Mouse (Mus musculus) R1 (cell line): ENCODE data around the gene Cenpt.

ENCODE experiments used
- DNase-seq: peaks from one replicate; pipeline ENCODE4 v3.0.0-alpha.2; 2018; ENCODE audit warnings: low read depth, low spot score

The Cenpt gene

GRCm38 (mm10) chr8:105853178-105853577 is at the start of gene Cenpt:
Cenpt (minus strand) TSS chr8:105853278.
- DNase-seq = no peak

GRCm38 (mm10) chr8:105900941-105901616 is 48.0 kb upstream of the Cenpt start:
- DNase-seq = no peak

GRCm38 (mm10) chr8:105900180-105900940 is 47.3 kb upstream of the Cenpt start, which contains the start of gene Pskh1:
Pskh1 (plus strand) TSS chr8:105900441.
- peak; percentile 96 for DNase-seq

- DNase-seq = no peak
Observed at GRCm38 (mm10) chr8:105897801-105898480, 44.9 kb upstream of the Cenpt start.

- peak; percentile 92 for DNase-seq
Observed at GRCm38 (mm10) chr8:105893339-105893738, 40.3 kb upstream of the Cenpt start, which contains the start of gene Nrn1l. Nrn1l (plus strand) TSS chr8:105893567.

- DNase-seq = peak; percentile 46
Observed at GRCm38 (mm10) chr8:105892432-105892831, 39.4 kb upstream of the Cenpt start.

- no peak for DNase-seq
Observed at GRCm38 (mm10) chr8:105890870-105891269, 37.8 kb upstream of the Cenpt start.

- no peak for DNase-seq
Observed at GRCm38 (mm10) chr8:105889756-105890465, 36.8 kb upstream of the Cenpt start.

- DNase-seq = peak; percentile 91
Observed at GRCm38 (mm10) chr8:105880754-105881520, 27.9 kb upstream of the Cenpt start, which contains the start of gene Edc4. Edc4 (plus strand) TSS chr8:105880881.

GRCm38 (mm10) chr8:105874301-105874700 is 21.2 kb upstream of the Cenpt start:
- no peak for DNase-seq

- DNase-seq = peak; percentile 54
Observed at GRCm38 (mm10) chr8:105866364-105867029, 13.4 kb upstream of the Cenpt start.

- peak; percentile 57 for DNase-seq
Observed at GRCm38 (mm10) chr8:105861951-105862350, 8.9 kb upstream of the Cenpt start.

GRCm38 (mm10) chr8:105860143-105860981 is 7.3 kb upstream of the Cenpt start, which contains the start of gene Nutf2:
Nutf2 (plus strand) TSS chr8:105860580.
- peak; percentile 100 for DNase-seq

GRCm38 (mm10) chr8:105859314-105859713 is 6.2 kb upstream of the Cenpt start:
- no peak for DNase-seq

- no peak for DNase-seq
Observed at GRCm38 (mm10) chr8:105858495-105858894, 5.4 kb upstream of the Cenpt start.

- DNase-seq = no peak
Observed at GRCm38 (mm10) chr8:105856168-105856835, 3.2 kb upstream of the Cenpt start.

GRCm38 (mm10) chr8:105855248-105856167 is 2.4 kb upstream of the Cenpt start:
- DNase-seq = no peak
